Mouse (Mus musculus) ES-Bruce4 (cell line): ENCODE measurements at regions not wholly inside any gene's neighbourhood (a gene's known extent, or its start where the extent isn't known, plus 50 kb on each side); places are given as distances from the start of the nearest gene placed in this dataset.

Experiments used
- CTCF ChIP-seq: IDR thresholded peaks from one replicate; pipeline ENCODE4 v1.8.1; 2011; ENCODE audit warnings: low read depth, low read length
- POLR2A ChIP-seq: IDR thresholded peaks from one replicate; pipeline ENCODE4 v1.8.1; 2011; ENCODE audit warnings: low read length; ENCODE audit not compliant: insufficient read depth

- TF ChIP-seq CTCF (no peak), POLR2A (no peak)
Observed at GRCm38 (mm10) chr14:98647614-98648013, 346.5 kb downstream of the Rpl36a-ps1 start.
